Mouse (Mus musculus): Measurements from ENCODE around the gene Upb1.
A peak's percentile ranks its signal among the peaks of the same experiment; 100 is the strongest.
"Not testable (repeated sequence)": the region's sequence is repeated elsewhere in the genome, so short reads cannot be mapped to it uniquely, and the experiment has no call there.

Gene Upb1

GRCm38 (mm10) chr10:75400958-75401357, at the start of gene Upb1:
Gene Upb1, plus strand, starts transcription at chr10:75401115.
- DNase-seq, result no peak

GRCm38 (mm10) chr10:75352541-75352940, 48.4 kb upstream of the Upb1 start:
- no peak for DNase-seq

DNA sequence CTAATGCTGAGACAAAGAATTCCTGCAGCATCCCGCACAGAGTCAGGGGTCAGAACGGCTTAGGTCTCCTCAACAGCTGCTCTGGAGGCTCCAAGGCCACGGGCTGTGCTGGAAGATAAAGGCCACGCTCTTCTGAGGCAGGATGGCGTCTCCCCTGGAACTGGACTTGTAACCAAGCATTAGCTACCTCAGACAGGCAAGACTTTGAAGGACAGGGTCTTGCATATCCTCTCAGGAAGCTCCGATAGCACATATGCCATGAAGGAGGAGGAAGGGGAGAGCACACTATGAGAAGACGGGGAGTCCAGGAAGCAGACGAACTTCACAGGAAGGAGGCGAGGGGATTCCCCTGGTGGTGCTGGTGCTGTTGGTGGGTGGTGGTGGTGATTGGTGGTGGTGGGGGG, 47.1 kb upstream of the Upb1 start:
- not testable (repeated sequence) for DNase-seq

- DNase-seq, result no peak
These were observed 45.6 kb upstream of the Upb1 start for GRCm38 (mm10) chr10:75355341-75355740.

- peak; percentile 85 to 86 for DNase-seq
These were observed 36.7 kb upstream of the Upb1 start for GRCm38 (mm10) chr10:75364214-75364690.

DNA sequence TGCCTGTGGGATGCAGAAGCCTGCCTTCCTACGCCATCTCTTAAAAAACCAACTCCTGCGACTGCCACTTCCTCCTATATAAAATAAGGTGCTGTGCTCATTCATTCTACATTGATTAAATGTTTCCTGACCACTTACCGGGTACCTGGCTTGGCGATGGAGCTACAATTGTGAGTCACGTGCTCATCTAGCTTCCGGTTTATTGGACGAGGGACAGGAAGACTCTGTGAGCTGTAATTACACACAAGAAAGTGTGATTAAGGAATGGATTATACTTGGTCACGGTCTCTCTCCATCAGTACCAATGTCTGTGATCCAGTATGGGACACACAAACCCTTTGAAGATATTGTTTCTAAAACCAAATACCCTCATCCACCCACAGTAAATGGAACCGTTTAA, 36.1 kb upstream of the Upb1 start:
- no peak for DNase-seq

GRCm38 (mm10) chr10:75365231-75365633, 35.7 kb upstream of the Upb1 start:
- peak in 1 of 2 experiments; percentile 21 for DNase-seq

DNA sequence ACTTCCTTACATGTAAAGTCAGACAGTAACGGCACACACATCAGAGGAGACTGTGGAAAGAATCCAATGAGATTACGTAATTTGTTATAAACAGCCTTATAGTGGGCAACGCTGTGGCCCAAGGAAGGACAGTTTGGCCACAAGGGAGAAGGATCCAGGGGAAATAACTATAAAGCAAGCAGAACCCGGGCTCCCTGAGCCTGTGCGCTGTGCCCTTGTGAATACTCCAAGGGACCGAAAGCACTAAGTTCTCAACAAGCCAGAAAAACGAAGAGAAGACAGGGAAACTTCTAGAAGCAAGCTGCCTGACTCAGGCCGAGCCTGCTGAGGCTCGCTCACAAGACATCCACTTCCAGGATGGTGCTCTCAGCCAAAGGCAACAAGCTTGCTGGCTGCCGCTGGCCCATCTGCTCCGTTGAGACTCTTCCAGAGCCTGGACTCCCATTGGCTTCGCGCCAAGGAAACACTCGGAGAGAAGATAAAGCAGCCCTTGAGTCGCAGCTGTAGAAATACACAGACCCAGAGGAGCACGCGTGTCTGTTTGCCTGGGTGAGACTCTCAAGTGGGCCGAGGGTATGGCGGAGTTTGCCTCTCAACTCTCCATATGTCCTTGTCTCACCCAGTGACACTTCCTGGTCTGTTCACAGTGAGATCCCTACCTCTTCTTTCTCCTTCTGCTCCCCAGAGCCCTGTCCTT, 27.1 kb upstream of the Upb1 start:
- peak; percentile 44 to 47 for DNase-seq

GRCm38 (mm10) chr10:75378688-75379087, 22.2 kb upstream of the Upb1 start:
- DNase-seq, result no peak

- no peak for DNase-seq
These were observed 10.8 kb upstream of the Upb1 start for GRCm38 (mm10) chr10:75390156-75390555.

DNA sequence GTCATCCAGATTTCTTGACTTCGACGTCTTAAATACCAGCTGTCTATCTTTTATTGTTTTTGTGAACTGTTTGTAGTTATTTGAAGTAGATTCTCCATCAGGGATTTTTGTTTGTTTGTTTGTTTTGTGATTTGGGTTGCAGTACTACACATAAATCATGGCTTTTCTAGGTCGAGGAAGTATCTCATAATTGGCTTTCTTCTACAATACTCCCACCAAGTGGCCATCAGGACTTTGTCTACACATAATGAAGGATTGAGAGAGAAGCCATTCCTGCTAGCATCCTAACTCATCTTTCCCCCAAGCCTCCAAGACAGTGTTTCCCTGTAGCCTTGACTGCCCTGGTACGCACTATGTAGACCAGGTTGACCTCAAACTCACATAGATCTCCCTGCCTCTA, 10.1 kb upstream of the Upb1 start:
- DNase-seq, result peak in 1 of 2 experiments; percentile 31

DNA sequence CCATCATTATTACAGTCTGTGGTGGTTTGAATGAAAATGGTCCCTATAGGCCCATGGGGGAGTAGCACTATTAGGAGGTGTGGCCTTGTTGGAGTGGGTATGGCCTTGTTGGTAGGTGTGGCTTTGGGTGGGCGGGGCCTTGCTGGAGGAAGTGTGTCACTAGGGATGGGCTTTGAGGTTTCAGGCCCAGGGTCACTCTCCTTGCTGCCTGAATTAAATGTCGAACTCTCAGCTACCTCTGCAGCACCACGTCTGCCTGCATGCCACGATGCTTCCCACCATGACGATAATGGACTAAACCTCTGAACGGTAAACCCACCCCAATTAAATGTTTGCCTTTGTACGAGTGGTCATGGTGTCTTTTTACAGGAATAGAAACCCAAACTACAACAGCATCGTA, 6.1 kb upstream of the Upb1 start:
- DNase-seq, result no peak

- peak; percentile 67 to 70 for DNase-seq
These were observed 3.9 kb upstream of the Upb1 start for GRCm38 (mm10) chr10:75396966-75397365.

DNA sequence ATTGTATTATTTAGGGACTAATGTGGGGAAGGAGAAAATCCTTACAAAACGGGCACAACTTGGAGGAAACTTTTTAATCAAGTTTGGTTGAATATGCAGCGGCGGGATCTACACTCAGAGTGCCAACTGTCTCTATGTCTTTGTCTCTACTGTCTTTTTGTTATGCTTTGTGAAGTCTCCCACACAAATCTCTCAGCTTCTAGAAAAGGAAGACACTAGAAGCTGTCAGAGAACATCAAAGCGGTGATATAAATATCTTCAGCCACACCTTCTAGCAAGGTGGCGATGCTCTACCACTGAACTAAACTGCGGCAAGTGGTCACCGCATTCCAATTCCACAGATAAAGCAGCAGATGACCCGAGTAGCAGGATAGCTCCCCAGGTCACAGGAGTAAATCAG, 5.0 kb downstream of the Upb1 start:
- no peak for DNase-seq

DNA sequence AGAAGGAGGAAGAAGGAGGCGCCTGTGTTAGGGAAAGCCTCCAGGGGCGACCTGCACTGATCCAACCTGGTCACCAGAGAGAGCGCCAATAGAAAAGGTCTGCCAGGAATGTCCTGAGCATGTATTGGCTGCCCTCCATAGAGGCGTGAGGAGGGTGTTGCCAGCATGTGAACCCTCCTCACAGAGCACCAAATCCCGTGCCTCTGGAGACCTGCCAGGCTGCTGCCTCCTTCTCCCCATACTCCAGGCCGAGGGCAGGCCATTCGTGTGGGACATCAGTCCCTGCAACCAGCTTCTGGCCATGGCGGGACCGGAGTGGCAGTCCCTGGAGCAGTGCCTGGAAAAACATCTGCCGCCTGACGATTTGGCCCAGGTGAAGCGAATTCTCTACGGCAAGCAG, 5.8 kb downstream of the Upb1 start:
- peak; percentile 84 for DNase-seq

GRCm38 (mm10) chr10:75407741-75408140, 6.8 kb downstream of the Upb1 start:
- no peak for DNase-seq

- DNase-seq, result not testable (repeated sequence)
These were observed 10.6 kb downstream of the Upb1 start for GRCm38 (mm10) chr10:75411343-75412113.

GRCm38 (mm10) chr10:75412114-75413103, 11.5 kb downstream of the Upb1 start:
- no peak for DNase-seq

GRCm38 (mm10) chr10:75414925-75415324, 14.0 kb downstream of the Upb1 start:
- DNase-seq, result no peak

GRCm38 (mm10) chr10:75417363-75418042, 16.6 kb downstream of the Upb1 start:
- DNase-seq, result no peak

DNA sequence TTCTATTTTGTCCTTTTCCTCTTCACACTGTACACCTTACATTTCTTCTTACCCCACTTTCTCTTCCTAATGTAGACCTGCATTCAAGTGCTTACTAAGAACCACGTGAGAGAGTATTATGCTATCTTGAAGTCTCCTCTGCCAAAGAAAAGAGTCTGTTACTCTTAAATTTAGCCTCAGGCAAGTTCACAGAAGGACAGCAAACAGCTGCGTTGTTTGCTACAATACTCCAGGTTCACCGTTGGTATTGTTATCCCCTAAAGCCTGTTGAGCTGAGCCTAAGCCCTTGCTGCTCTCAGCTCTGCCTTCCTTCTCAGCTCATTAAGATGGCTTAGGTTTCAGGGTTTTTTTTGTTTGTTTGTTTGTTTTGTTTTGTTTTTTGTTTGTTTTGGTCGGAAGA, 17.8 kb downstream of the Upb1 start:
- no peak for DNase-seq

DNA sequence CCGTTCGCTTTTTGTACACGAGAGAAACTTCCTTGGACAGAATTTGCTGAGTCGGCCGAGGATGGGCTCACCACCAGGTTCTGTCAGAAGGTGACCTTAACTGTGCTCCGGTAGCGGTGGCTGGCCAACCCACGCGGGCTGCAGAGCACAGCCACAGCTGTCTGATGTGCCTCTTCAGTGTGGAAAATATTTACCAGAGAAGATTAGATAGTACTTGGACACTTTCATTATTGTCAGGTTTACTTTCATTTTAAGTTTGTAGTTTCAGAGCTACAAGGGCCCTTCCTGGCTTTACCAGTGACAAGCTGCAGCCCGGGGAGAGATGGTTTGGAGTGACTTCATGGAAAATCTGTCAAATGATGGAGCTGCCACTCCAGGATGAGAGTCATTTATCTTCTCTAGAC, 23.6 kb downstream of the Upb1 start:
- DNase-seq, result no peak

Measured in cerebellum, postnatal 10 days (tissue).